Mouse (Mus musculus) embryonic facial prominence, embryonic 15.5 days (tissue): ENCODE results near the gene Gpd1l. TPM values are rescaled to one million over a fixed set of nuclear protein-coding genes. Genes with fewer than 3 reads are reported as not detected.

Experiments used
- ATAC-seq: fragments of 200-750 bp; cut with Nextera tagmentation; 2 replicates; pipeline ENCODE4 v1.8.0; 2017; ENCODE audit warnings: low read depth, moderate TSS enrichment; ENCODE audit not compliant: insufficient number of reproducible peaks, low FRiP score, low TSS enrichment
- H3K27ac ChIP-seq: fragments of 300-500 bp; sonication (generic); replicated peaks from 2 replicates; pipeline ENCODE4 v1.5.1; 2015; ENCODE audit warnings: mild to moderate bottlenecking, inconsistent platforms
- H3K27me3 ChIP-seq: fragments of 300-500 bp; sonication (generic); 2 replicates; pipeline ENCODE4 v1.6.1; 2015; ENCODE audit warnings: inconsistent platforms
- H3K36me3 ChIP-seq: fragments of 300-500 bp; sonication (generic); 2 replicates; pipeline ENCODE4 v1.6.1; 2015; ENCODE audit warnings: mild to moderate bottlenecking, inconsistent platforms
- H3K4me1 ChIP-seq: fragments of 300-500 bp; sonication (generic); 2 replicates; pipeline ENCODE4 v1.6.1; 2015; ENCODE audit warnings: inconsistent platforms
- H3K4me2 ChIP-seq: fragments of 300-500 bp; sonication (generic); replicated peaks from 2 replicates; pipeline ENCODE4 v1.6.1; 2015; ENCODE audit warnings: mild to moderate bottlenecking, inconsistent platforms
- H3K4me3 ChIP-seq: fragments of 300-500 bp; sonication (generic); replicated peaks from 2 replicates; pipeline ENCODE4 v1.5.1; 2015; ENCODE audit warnings: mild to moderate bottlenecking, inconsistent platforms
- H3K9ac ChIP-seq: fragments of 300-500 bp; sonication (generic); 2 replicates; pipeline ENCODE4 v1.6.1; 2015; ENCODE audit warnings: inconsistent platforms
- H3K9me3 ChIP-seq: fragments of 300-500 bp; sonication (generic); replicated peaks from 2 replicates; pipeline ENCODE4 v1.6.1; 2016; ENCODE audit warnings: inconsistent platforms
- whole genome bisulfite sequencing: fragments of 180-500 bp; shearing (Covaris S2); methylation state at CpG from one replicate; pipeline ENCODE4 v1.1.7; 2015; 5-methylcytosine and 5-hydroxymethylcytosine counted together
- polyA plus RNA-seq: library from polyadenylated mRNA; unstranded; fragments of >200 nt; fragmentation: Nextera tagmentation; extraction: Ambion mirVana; gene quantifications from 2 replicates; pipeline ENCODE4 v1.2.1, GENCODE M21; 2015

The Gpd1l gene
- polyA plus RNA-seq, 1 experiment from 2014 or later, result 14.3 TPM

DNA sequence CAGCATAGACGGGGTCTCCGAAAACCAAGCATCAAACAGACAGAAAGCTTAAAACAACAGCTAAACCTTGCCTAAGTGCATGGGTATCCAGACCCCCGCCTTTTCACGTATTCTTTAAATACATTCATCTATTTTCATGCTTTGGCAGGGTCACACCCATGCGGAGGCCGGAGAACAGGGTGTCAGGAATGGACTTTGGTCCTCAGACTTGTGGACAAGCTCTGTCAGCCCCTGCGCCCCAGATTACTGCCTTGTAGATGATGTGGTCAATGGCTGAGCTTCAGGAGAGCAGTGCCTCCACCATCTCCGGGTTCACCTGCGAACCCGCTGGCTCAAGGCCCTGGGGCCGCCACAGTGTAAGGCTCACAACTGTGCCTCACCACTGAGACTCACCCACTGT is 21.6 kb upstream of the Gpd1l start:
- H3K4me3 ChIP-seq, result no peak overlapping the region
- H3K36me3 ChIP-seq, result no peaks in the 10 kb centered on the region
- no peak for ATAC-seq
- no peak overlapping the region for H3K4me2 ChIP-seq
- H3K4me1 ChIP-seq, result no peaks in the 10 kb centered on the region
- no peak overlapping the region for H3K9ac ChIP-seq
- H3K27me3 ChIP-seq, result no peaks in the 10 kb centered on the region
- no peaks in the 10 kb centered on the region for H3K9me3 ChIP-seq
- 88% methylated on average over 11 of the region's 11 CpGs for WGBS
- no peak overlapping the region for H3K27ac ChIP-seq

DNA sequence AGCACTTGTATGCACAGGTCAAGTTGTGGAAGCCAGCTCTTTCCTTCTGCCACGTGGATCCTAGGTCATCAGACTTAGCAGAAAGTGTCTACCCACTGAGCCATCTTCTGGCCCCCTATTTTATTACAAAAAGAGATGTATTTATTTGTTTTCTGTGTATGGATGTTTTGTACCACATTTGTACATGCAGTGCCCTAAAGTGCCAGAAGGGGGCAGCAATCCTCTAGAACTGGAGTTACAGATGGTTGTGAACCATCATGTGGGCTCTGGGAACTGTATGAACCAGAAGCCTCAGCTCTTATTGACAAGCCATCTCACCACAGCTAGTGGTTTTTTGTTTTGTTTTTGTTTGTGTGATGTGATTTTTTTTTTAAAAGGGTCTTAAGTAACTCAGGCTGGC is 19.1 kb upstream of the Gpd1l start:
- no peaks in the 10 kb centered on the region for H3K36me3 ChIP-seq
- no peak for ATAC-seq
- no peak overlapping the region for H3K27ac ChIP-seq
- no peak overlapping the region for H3K9ac ChIP-seq
- H3K4me3 ChIP-seq, result no peak overlapping the region
- no peak overlapping the region for H3K4me2 ChIP-seq
- no peaks in the 10 kb centered on the region for H3K9me3 ChIP-seq
- H3K4me1 ChIP-seq, result 0 out of 2 replicates have a peak, but pooled peaks cover 4% of the 10 kb centered on the region
- 55% methylated on average over 1 of the region's 1 CpGs for WGBS
- no peaks in the 10 kb centered on the region for H3K27me3 ChIP-seq

GRCm38 (mm10) chr9:114948395-114948794 is 14.6 kb upstream of the Gpd1l start:
- peak; percentile 69; the same call in 1 of the 2 replicates for ATAC-seq
- no peak overlapping the region for H3K9ac ChIP-seq
- 41% methylated on average over 5 of the region's 5 CpGs for WGBS

DNA sequence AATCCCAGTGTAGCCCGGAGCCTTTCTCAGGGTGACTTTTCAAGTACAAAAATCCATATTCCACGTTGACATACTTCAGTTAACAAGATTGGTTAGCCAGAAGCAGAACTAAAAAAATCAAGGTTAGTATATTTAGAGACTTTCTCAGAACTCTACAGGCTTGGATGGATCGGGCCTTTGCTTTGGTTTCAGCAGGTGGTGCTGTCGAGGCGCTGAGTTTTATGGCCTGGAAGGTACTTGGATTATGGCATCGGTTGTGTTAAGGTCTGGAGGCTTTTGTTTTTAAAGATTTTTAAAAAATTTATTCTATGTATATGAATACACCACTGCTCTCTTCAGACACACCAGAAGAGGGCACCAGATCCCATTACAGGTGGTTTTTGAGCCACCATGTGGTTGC is 11.8 kb upstream of the Gpd1l start:
- 87% methylated on average over 6 of the region's 6 CpGs for WGBS
- Histone ChIP-seq H3K9ac (no peak overlapping the region), H3K4me3 (no peak overlapping the region), H3K36me3 (no peaks in the 10 kb centered on the region), H3K4me2 (no peak overlapping the region), H3K9me3 (no peaks in the 10 kb centered on the region), H3K4me1 (0 out of 2 replicates have a peak, but pooled peaks cover 4% of the 10 kb centered on the region), H3K27me3 (no peaks in the 10 kb centered on the region), H3K27ac (no peak overlapping the region)
- ATAC-seq, result no peak

More at GRCm38 (mm10) chr9:114948395-114948794, 14.6 kb upstream of the Gpd1l start:
- Histone ChIP-seq H3K4me3 (no peak overlapping the region), H3K4me2 (no peak overlapping the region), H3K27me3 (no peaks in the 10 kb centered on the region), H3K36me3 (no peaks in the 10 kb centered on the region), H3K4me1 (0 out of 2 replicates have a peak, but pooled peaks cover 4% of the 10 kb centered on the region), H3K27ac (no peak overlapping the region), H3K9me3 (no peaks in the 10 kb centered on the region)

GRCm38 (mm10) chr9:114944642-114945041 is 10.9 kb upstream of the Gpd1l start:
- ATAC-seq, result no peak
- Histone ChIP-seq H3K36me3 (no peaks in the 10 kb centered on the region), H3K9me3 (no peaks in the 10 kb centered on the region), H3K9ac (no peak overlapping the region), H3K4me3 (no peak overlapping the region), H3K4me2 (no peak overlapping the region), H3K4me1 (0 out of 2 replicates have a peak, but pooled peaks cover 4% of the 10 kb centered on the region), H3K27me3 (no peaks in the 10 kb centered on the region), H3K27ac (no peak overlapping the region)
- 84% methylated on average over 3 of the region's 3 CpGs for WGBS

GRCm38 (mm10) chr9:114936687-114937086 is 2.9 kb upstream of the Gpd1l start:
- peaks cover 13% of the 10 kb centered on the region for H3K4me1 ChIP-seq
- no peaks in the 10 kb centered on the region for H3K27me3 ChIP-seq
- H3K36me3 ChIP-seq, result no peaks in the 10 kb centered on the region
- ATAC-seq, result no peak
- H3K27ac ChIP-seq, result no peak overlapping the region
- no peaks in the 10 kb centered on the region for H3K9me3 ChIP-seq
- 84% methylated on average over 2 of the region's 2 CpGs for WGBS
- no peak overlapping the region for H3K9ac ChIP-seq
- no peak overlapping the region for H3K4me2 ChIP-seq
- no peak overlapping the region for H3K4me3 ChIP-seq

DNA sequence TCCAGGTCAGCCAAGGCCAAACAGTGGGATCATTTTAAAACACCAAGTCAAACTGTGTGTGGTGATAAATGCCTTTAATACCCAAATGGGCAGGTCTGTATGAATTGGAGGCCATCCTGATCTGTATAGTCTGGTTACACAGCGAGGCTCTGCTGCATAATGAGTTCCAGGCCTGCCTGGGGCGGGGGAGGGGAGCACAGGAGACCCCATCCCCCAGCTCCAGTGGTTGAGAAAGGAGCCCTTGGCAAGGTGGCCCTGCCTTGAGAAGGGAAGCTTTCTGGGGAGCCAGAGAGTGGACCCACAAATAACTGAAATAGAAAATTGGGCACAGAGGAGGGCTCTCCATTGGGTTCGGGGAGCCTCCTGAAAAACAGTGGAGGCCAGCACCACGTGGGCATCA is 1.5 kb upstream of the Gpd1l start:
- Histone ChIP-seq H3K4me3 (no peak overlapping the region), H3K27me3 (no peaks in the 10 kb centered on the region), H3K4me1 (peaks cover 13% of the 10 kb centered on the region), H3K27ac (no peak overlapping the region), H3K9ac (no peak overlapping the region), H3K4me2 (no peak overlapping the region), H3K36me3 (no peaks in the 10 kb centered on the region), H3K9me3 (no peaks in the 10 kb centered on the region)
- WGBS, result 67% methylated on average over 4 of the region's 4 CpGs
- no peak for ATAC-seq

GRCm38 (mm10) chr9:114934231-114934630 is 444 bp upstream of the Gpd1l start:
- H3K27ac ChIP-seq, result peak overlapping the region; percentile 80; the same call in 1 of the 2 replicates
- H3K36me3 ChIP-seq, result no peaks in the 10 kb centered on the region
- H3K4me2 ChIP-seq, result peak overlapping the region; percentile 92
- 48% methylated on average over 11 of the region's 11 CpGs for WGBS
- no peak for ATAC-seq
- H3K9ac ChIP-seq, result peak overlapping the region; percentile 62; the same call in 1 of the 2 replicates
- H3K4me3 ChIP-seq, result peak overlapping the region; percentile 64
- H3K4me1 ChIP-seq, result peaks cover 13% of the 10 kb centered on the region
- no peaks in the 10 kb centered on the region for H3K27me3 ChIP-seq
- H3K9me3 ChIP-seq, result no peaks in the 10 kb centered on the region

GRCm38 (mm10) chr9:114933037-114933722 is 607 bp downstream of the Gpd1l start:
- peak overlapping the region; percentile 62 for H3K9ac ChIP-seq
- H3K9me3 ChIP-seq, result no peaks in the 10 kb centered on the region
- no peaks in the 10 kb centered on the region for H3K27me3 ChIP-seq
- no peaks in the 10 kb centered on the region for H3K36me3 ChIP-seq
- H3K4me1 ChIP-seq, result peaks cover 13% of the 10 kb centered on the region
- peak overlapping the region; percentile 92 for H3K4me2 ChIP-seq
- under 1% methylated on average over 50 of the region's 50 CpGs for WGBS
- peak overlapping the region; percentile 64 for H3K4me3 ChIP-seq
- peak; percentile 19; the same call in 1 of the 2 replicates for ATAC-seq
- H3K27ac ChIP-seq, result peak overlapping the region; percentile 80

- H3K4me3 ChIP-seq, result peak overlapping the region; percentile 64
- peaks cover 13% of the 10 kb centered on the region for H3K4me1 ChIP-seq
- no peak overlapping the region for H3K27ac ChIP-seq
- 22% methylated on average over 13 of the region's 13 CpGs for WGBS
- no peak overlapping the region for H3K9ac ChIP-seq
- H3K9me3 ChIP-seq, result no peaks in the 10 kb centered on the region
- H3K27me3 ChIP-seq, result no peaks in the 10 kb centered on the region
- peak overlapping the region; percentile 92 for H3K4me2 ChIP-seq
- H3K36me3 ChIP-seq, result no peaks in the 10 kb centered on the region
- no peak for ATAC-seq
These were observed 1.2 kb downstream of the Gpd1l start for GRCm38 (mm10) chr9:114932607-114933006.

DNA sequence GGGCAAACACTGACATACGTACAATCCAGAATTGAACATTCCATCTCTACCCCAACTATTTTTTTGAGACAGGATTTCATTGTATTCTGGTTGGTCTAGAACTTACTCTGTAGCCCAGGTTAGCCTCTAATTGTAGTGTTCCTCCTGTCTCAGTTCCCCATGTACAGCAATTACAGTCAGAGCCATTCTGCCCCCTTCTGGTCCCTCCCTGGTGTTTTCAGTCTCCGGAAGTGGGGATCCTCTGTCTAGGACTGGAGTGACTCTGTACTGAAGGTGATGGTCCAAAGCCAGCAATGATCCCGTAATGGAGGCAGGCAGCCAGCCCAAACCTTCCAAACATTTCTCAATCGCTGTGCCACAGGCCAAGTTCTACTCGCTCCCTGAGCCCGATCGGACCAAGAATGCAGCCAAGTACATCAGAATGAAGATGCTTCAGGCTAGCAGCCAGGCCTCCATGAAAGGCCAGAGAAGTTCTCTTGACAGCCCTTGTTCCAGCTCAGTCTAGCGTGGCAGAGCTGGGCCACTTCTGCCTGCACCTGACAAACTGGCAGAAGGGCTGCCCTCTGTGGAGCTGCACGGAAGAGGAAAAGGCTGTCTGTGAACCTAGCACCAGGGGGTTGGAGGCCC is 3.2 kb downstream of the Gpd1l start:
- H3K36me3 ChIP-seq, result no peaks in the 10 kb centered on the region
- H3K27ac ChIP-seq, result no peak overlapping the region
- no peak overlapping the region for H3K9ac ChIP-seq
- H3K27me3 ChIP-seq, result no peaks in the 10 kb centered on the region
- no peak overlapping the region for H3K4me2 ChIP-seq
- H3K4me3 ChIP-seq, result no peak overlapping the region
- ATAC-seq, result no peak
- peaks cover 13% of the 10 kb centered on the region for H3K4me1 ChIP-seq
- WGBS, result 74% methylated on average over 9 of the region's 9 CpGs
- H3K9me3 ChIP-seq, result no peaks in the 10 kb centered on the region
